Mouse (Mus musculus) brain, embryonic 14.5 days (tissue): ENCODE measurements around the gene Sdad1.

Source experiments
- CTCF ChIP-seq: fragments of 200-500 bp; IDR thresholded peaks from 2 replicates; pipeline ENCODE4 v1.5.1; 2012; ENCODE audit warnings: inconsistent platforms, mild to moderate bottlenecking, moderate library complexity, borderline replicate concordance; ENCODE audit not compliant: insufficient read depth, insufficient read length; ENCODE audit errors: extremely low read depth
- POLR2A ChIP-seq: fragments of 200-500 bp; IDR thresholded peaks from 2 replicates; pipeline ENCODE4 v1.6.1; 2012; ENCODE audit warnings: mild to moderate bottlenecking, inconsistent platforms, borderline replicate concordance; ENCODE audit not compliant: poor library complexity, insufficient read depth, insufficient read length, severe bottlenecking; ENCODE audit errors: extremely low read depth

DNA sequence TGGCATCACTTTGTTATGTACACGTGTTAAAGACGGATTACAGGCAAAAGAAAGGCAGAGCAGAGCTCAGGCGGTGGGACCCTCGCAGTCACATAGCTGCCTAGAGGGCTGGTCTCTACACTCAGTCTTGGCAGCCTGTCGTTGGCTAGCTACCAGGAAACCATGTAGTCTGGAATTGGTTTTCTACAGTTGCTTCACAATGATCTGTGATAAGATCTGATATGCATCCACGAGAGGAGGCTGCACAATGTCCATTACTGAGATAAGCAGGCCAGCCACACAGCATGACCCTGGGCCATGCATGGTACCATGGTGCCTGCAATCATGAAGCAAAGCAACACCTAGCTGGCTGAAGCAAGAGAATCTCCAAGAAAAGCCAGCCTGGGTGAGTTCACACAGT lies 22.4 kb downstream of the Sdad1 start:
- no peak for TF ChIP-seq POLR2A
- TF ChIP-seq CTCF = no peak
